Mouse (Mus musculus): ENCODE measurements around the gene Hist2h2ab.

GRCm38 (mm10) chr3:96251787-96252186, 32.1 kb downstream of the Hist2h2ab start:
- TF ChIP-seq TBP (conservative IDR thresholded peaks at IDR 0.05; ENCODE audit: low read depth, low read length) = no peak
- no peak for TF ChIP-seq POLR2A (IDR thresholded peaks at IDR 0.05; ENCODE audit: low read depth, low read length)
- TF ChIP-seq CTCF (conservative IDR thresholded peaks at IDR 0.05 in 1 of 2, IDR thresholded peaks at IDR 0.05 in 1 of 2; ENCODE audit: low read depth in 2 of 2, low read length in 2 of 2) = no peak
- TF ChIP-seq IRF4 (IDR thresholded peaks at IDR 0.05; ENCODE audit: low read depth, low read length) = no peak
- TF ChIP-seq EP300 (IDR thresholded peaks at IDR 0.05; ENCODE audit: low read length) = no peak
- no peak for TF ChIP-seq ZNF384 (IDR thresholded peaks at IDR 0.05; ENCODE audit: low read depth, low read length)
- TF ChIP-seq E2F4 (IDR thresholded peaks at IDR 0.05; ENCODE audit: insufficient replicate concordance, low read depth, low read length) = no peak
- no peak for TF ChIP-seq TCF12 (IDR thresholded peaks at IDR 0.05; ENCODE audit: low read depth, low read length)
- TF ChIP-seq JUND (conservative IDR thresholded peaks at IDR 0.05; ENCODE audit: low read depth, low read length) = no peak

All from CH12.LX (cell line).